Mouse (Mus musculus): ENCODE measurements at regions not wholly inside any gene's neighbourhood (a gene's known extent, or its start where the extent isn't known, plus 50 kb on each side); places are given as distances from the start of the nearest gene placed in this dataset.

- H3K4me3 ChIP-seq (ENCODE audit: insufficient read depth, low read length), result no peak overlapping the region
- H3K27ac ChIP-seq (ENCODE audit: insufficient read depth, low read length), result peak overlapping the region; percentile 13; the same call in 1 of the 2 replicates
- TF ChIP-seq CTCF (IDR thresholded peaks at IDR 0.05; ENCODE audit: borderline replicate concordance, insufficient read depth, low read length) (no peak), POLR2A (IDR thresholded peaks at IDR 0.05; ENCODE audit: low read depth, low read length) (no peak)
- H3K4me1 ChIP-seq (ENCODE audit: control insufficient read depth, insufficient read depth, low read length), result peaks cover 8% of the 10 kb centered on the region
These were observed 106.8 kb upstream of the Tnfaip3 start for GRCm38 (mm10) chr10:19122221-19122620.

- Histone ChIP-seq H3K4me1 (ENCODE audit: control insufficient read depth, insufficient read depth, low read length) (peaks cover 7% of the 10 kb centered on the region), H3K27ac (ENCODE audit: insufficient read depth, low read length) (peak overlapping the region; percentile 20), H3K4me3 (ENCODE audit: insufficient read depth, low read length) (no peak overlapping the region)
- no peak for TF ChIP-seq CTCF (IDR thresholded peaks at IDR 0.05; ENCODE audit: borderline replicate concordance, insufficient read depth, low read length)
- TF ChIP-seq POLR2A (IDR thresholded peaks at IDR 0.05; ENCODE audit: low read depth, low read length), result no peak
These were observed 104.0 kb upstream of the Tnfaip3 start for GRCm38 (mm10) chr10:19119281-19120049.

GRCm38 (mm10) chr10:19118569-19119280 is 103.3 kb upstream of the Tnfaip3 start:
- H3K27ac ChIP-seq (ENCODE audit: insufficient read depth, low read length), result peak overlapping the region; percentile 37; the same call in 1 of the 2 replicates
- TF ChIP-seq CTCF (IDR thresholded peaks at IDR 0.05; ENCODE audit: borderline replicate concordance, insufficient read depth, low read length) (no peak), POLR2A (IDR thresholded peaks at IDR 0.05; ENCODE audit: low read depth, low read length) (no peak)
- H3K4me3 ChIP-seq (ENCODE audit: insufficient read depth, low read length), result no peak overlapping the region
- peaks cover 7% of the 10 kb centered on the region for H3K4me1 ChIP-seq (ENCODE audit: control insufficient read depth, insufficient read depth, low read length)

GRCm38 (mm10) chr10:19117071-19117605 is 101.7 kb upstream of the Tnfaip3 start:
- Histone ChIP-seq H3K4me3 (ENCODE audit: insufficient read depth, low read length) (no peak overlapping the region), H3K4me1 (ENCODE audit: control insufficient read depth, insufficient read depth, low read length) (peaks cover 7% of the 10 kb centered on the region), H3K27ac (ENCODE audit: insufficient read depth, low read length) (no peak overlapping the region)
- TF ChIP-seq POLR2A (IDR thresholded peaks at IDR 0.05; ENCODE audit: low read depth, low read length), result no peak
- no peak for TF ChIP-seq CTCF (IDR thresholded peaks at IDR 0.05; ENCODE audit: borderline replicate concordance, insufficient read depth, low read length)

GRCm38 (mm10) chr10:19112459-19112858 is 97.0 kb upstream of the Tnfaip3 start:
- no peak overlapping the region for H3K27ac ChIP-seq (ENCODE audit: insufficient read depth, low read length)
- H3K4me3 ChIP-seq (ENCODE audit: insufficient read depth, low read length), result no peak overlapping the region
- H3K4me1 ChIP-seq (ENCODE audit: control insufficient read depth, insufficient read depth, low read length), result peaks cover 4% of the 10 kb centered on the region; the same call in 1 of the 2 replicates
- TF ChIP-seq CTCF (IDR thresholded peaks at IDR 0.05; ENCODE audit: borderline replicate concordance, insufficient read depth, low read length), result no peak
- TF ChIP-seq POLR2A (IDR thresholded peaks at IDR 0.05; ENCODE audit: low read depth, low read length), result no peak

GRCm38 (mm10) chr10:19105231-19105681 is 89.8 kb upstream of the Tnfaip3 start:
- Histone ChIP-seq H3K27ac (ENCODE audit: insufficient read depth, low read length) (0 out of 2 replicates have a peak overlapping the region, but pooled peaks have one; percentile 19), H3K4me1 (ENCODE audit: control insufficient read depth, insufficient read depth, low read length) (peaks cover 10% of the 10 kb centered on the region; the same call in 1 of the 2 replicates), H3K4me3 (ENCODE audit: insufficient read depth, low read length) (no peak overlapping the region)
- TF ChIP-seq CTCF (IDR thresholded peaks at IDR 0.05; ENCODE audit: borderline replicate concordance, insufficient read depth, low read length) (no peak), POLR2A (IDR thresholded peaks at IDR 0.05; ENCODE audit: low read depth, low read length) (no peak)

- Histone ChIP-seq H3K4me1 (ENCODE audit: control insufficient read depth, insufficient read depth, low read length) (peaks cover 10% of the 10 kb centered on the region; the same call in 1 of the 2 replicates), H3K4me3 (ENCODE audit: insufficient read depth, low read length) (no peak overlapping the region), H3K27ac (ENCODE audit: insufficient read depth, low read length) (0 out of 2 replicates have a peak overlapping the region, but pooled peaks have one; percentile 19)
- no peak for TF ChIP-seq CTCF (IDR thresholded peaks at IDR 0.05; ENCODE audit: borderline replicate concordance, insufficient read depth, low read length)
- TF ChIP-seq POLR2A (IDR thresholded peaks at IDR 0.05; ENCODE audit: low read depth, low read length), result no peak
These were observed 89.3 kb upstream of the Tnfaip3 start for GRCm38 (mm10) chr10:19104671-19105203.

- peaks cover 3% of the 10 kb centered on the region; the same call in 1 of the 2 replicates for H3K4me1 ChIP-seq (ENCODE audit: control insufficient read depth, insufficient read depth, low read length)
- H3K27ac ChIP-seq (ENCODE audit: insufficient read depth, low read length), result no peak overlapping the region
- H3K4me3 ChIP-seq (ENCODE audit: insufficient read depth, low read length), result no peak overlapping the region
- TF ChIP-seq POLR2A (IDR thresholded peaks at IDR 0.05; ENCODE audit: low read depth, low read length) (no peak), CTCF (IDR thresholded peaks at IDR 0.05; ENCODE audit: borderline replicate concordance, insufficient read depth, low read length) (no peak)
These were observed 84.2 kb upstream of the Tnfaip3 start for GRCm38 (mm10) chr10:19099369-19100285.
